Mouse (Mus musculus) heart, adult 18-20 months (tissue): ENCODE measurements around the gene Fibp. TPM values are rescaled to one million over a fixed set of nuclear protein-coding genes. Genes with fewer than 3 reads are reported as not detected.
A peak's percentile ranks its signal among the peaks of the same experiment; 100 is the strongest.
"Not testable (repeated sequence)": the region's sequence is repeated elsewhere in the genome, so short reads cannot be mapped to it uniquely, and the experiment has no call there.

Experiments
- DNase-seq, 2 experiments: peaks; one replicate each; pipeline ENCODE4 v3.0.0; 2021 to 2022; ENCODE audit warnings: mixed read lengths in 1 of 2
- total RNA-seq, 2 experiments: library from RNA; stranded (reverse); gene quantifications; 2 replicates each; pipeline ENCODE4 v1.2.3; 2021

Gene Fibp
- total RNA-seq, 2 experiments from 2014 or later, result 50.9 to 54.3 TPM

GRCm38 (mm10) chr19:5487768-5488550 is 27.5 kb downstream of the Fibp start, which contains the start of gene Mus81:
TSS of gene Mus81 (minus strand) at chr19:5488402.
- DNase-seq, result peak; percentile 98 to 99

- peak; percentile 98 for DNase-seq
Observed at GRCm38 (mm10) chr19:5488878-5489571, 28.6 kb downstream of the Fibp start.

DNA sequence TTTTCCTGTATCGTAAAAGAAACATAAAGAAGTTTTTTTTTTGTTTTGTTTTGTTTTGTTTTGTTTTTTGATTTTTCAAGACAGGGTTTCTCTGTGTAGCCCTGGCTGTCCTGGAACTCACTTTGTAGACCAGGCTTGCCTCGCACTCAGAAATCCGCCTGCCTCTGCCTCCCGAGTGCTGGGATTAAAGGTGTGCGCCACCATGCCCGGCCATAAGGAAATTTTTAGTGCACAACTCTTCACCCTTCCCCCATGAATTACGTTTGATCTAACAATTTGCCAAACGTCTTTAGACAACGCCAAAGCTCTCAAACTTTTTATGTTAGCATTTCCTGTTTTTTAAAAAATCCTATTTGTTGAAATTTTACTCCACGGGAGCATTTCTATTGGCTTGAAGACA is 29.3 kb downstream of the Fibp start:
- not testable (repeated sequence) for DNase-seq

- peak; percentile 96 to 98 for DNase-seq
Observed at GRCm38 (mm10) chr19:5490313-5490897, 30.0 kb downstream of the Fibp start, which contains the start of gene Cfl1. TSS of gene Cfl1 (plus strand) at chr19:5490455.

DNA sequence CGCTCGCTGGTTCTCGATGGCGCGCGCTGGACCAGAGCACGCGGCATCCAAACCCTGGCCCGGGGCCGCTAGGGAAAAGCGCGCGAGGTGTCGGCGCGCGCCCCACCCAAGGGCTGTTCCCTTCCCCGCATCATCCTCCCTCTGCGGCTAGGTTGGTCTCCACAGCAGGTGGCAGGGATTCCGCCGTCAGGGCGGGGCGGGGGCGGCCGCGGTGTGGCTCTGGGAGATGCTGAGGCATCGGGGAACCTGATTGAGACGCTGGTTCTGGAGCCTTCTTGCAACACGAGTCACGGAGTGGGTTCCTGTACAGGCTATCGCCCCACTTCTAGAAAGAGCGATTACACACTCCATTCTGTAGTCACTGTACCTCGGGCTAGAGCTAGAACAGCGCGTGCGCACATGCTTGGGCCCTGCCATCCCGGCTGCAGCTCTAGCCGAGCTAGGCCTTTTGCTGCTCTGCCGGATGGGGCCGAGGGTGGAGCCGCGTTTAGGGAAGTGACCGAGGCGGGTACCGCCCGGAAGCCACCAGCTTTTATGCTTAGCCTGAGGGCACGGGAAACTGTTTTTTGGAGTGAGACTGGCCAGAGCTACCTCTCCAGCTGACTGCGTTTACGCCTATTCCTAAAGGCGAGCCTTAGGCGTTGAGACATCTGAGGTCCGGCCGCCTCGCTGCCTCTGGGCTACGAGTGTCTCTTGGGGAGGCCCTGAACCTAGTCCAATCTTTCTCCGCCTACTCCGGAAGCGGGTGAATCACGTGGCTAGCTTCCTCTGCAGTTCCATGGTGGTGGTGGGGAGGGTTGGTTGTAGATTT is 30.7 kb downstream of the Fibp start:
- DNase-seq, result peak; percentile 94

DNA sequence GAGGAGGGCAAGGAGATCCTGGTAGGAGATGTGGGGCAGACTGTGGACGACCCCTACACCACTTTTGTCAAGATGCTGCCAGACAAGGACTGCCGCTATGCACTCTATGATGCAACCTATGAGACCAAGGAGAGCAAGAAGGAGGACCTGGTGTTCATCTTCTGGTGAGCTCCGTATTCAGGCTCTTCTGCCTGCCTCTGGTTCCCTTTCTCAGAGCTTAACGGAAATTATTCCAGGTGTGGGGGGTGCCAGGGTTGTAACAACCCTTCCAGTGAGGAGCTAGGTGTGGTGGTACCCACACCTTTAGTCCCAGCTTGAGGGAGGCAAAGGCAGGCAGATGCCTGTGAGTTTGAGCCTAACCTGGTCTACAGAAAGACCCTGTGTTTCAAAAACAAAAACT is 32.2 kb downstream of the Fibp start:
- no peak for DNase-seq

DNA sequence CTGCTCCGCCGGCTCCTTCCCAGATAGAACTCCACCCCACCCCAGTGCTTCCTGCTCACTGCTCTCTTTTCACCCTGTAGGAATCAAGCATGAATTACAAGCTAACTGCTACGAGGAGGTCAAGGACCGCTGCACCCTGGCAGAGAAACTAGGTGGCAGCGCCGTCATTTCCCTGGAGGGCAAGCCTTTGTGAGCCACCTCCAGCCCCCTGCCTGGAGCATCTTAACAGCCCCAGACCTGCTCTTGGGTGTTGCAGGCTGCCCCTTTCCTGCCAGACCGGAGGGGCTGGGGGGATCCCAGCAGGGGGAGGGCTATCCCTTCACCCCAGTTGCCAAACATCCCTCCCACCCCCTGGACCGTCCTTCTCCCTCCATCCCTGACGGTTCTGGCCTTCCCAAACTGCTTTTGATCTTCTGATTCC is 32.9 kb downstream of the Fibp start:
- not testable (repeated sequence) for DNase-seq

DNA sequence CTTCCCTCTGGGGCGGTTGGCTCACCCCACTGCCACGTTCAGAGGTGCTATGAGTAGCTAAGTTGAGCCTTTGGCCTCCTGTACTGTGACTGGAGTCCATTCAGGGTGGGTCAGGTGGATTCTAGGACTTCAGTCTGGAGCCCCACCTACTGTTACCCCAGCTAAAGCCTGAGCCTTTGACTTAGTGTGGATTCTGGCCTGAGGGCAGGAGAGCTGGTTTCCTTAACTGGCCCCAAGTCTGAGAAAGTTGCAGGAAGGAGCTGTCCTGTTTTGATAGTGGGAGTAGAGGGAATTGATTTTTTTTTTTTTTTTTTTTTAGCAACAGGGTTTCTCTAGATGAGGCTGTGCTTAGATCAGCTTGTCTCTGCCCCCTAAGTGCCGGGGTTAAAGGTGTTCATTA is 33.9 kb downstream of the Fibp start:
- no peak for DNase-seq

GRCm38 (mm10) chr19:5495353-5496051 is 35.1 kb downstream of the Fibp start:
- no peak for DNase-seq

GRCm38 (mm10) chr19:5496052-5496370 is 35.6 kb downstream of the Fibp start:
- no peak for DNase-seq

DNA sequence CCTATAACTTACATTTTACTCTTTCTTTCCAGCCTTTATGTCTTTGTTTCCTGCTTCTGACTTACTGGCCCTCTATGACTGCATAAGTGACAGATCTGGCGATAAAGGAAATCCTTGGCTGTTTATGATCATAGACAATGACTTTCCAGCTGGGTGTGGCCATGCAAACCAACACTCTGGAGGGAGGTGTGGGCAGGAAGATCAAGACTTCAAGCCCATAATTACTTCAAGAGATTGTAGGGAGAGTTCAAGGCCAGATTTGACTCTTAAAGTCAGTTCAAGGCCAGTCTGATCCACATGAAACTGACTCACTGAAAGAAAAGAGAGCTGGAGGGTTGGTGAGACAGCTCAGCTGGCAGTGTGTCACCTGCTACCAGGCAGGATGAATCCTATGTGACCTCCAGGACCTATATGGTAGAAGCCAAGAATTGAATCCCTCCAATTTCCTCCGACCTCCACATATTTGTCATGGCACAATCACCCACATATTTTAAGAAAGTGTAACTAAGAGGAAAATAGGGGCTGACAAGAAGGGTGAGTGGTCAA is 40.0 kb downstream of the Fibp start:
- DNase-seq, result no peak

DNA sequence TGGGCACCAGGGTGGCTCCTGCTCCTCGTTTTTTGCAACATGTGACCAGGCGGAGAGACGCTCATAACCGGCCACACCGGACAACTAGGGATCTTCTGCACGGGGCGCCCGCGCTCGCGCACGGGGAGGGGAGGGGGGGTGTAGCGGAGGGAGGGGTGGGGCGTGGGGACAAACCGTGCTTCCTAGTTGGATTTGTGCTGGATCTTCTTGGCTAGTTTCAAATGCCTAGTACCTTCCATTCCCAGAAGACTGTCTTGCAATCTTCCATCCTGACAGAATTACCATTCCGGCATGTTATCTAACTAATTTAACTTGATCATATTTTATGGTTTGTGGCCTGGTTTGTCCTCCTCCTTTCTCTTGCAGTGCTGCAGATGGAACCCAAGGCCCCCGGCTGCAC is 43.3 kb downstream of the Fibp start, which contains the start of gene 1700020D05Rik:
TSS of gene 1700020D05Rik (minus strand) at position 101 of the 400 bp plus-strand sequence.
- DNase-seq, result no peak

- peak; percentile 97 to 99 for DNase-seq
Observed at GRCm38 (mm10) chr19:5510031-5511026, 49.9 kb downstream of the Fibp start, which contains the start of gene Snx32. TSS of gene Snx32 (minus strand) at chr19:5510538.

DNA sequence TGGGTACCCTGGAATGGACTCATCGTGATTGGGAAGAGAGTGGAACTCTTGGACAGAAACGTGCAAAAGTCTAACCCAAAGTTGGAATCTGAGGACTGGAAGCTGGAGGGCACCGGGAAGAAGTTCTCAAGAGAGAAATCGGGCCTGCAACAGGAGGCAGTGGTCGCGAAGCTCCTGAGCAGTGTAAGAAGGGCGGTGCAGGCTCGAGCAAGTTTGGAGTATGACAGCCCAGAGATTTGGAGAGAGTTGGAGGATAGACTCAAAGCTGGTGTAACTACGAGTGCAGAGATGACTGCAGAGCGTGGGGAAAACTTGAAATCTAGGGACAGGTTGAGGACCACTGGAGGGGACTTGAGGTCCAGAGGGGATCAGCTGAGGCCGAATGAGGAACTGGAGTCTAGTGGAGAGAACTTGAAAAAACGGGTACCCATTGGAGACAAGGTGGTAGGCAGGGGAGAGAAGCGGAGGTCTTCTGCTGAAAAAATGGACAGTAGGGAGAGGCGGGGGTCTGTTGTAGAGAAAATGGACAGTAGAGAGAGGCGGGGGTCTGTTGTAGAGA is 50.7 kb downstream of the Fibp start:
- DNase-seq, result no peak

DNA sequence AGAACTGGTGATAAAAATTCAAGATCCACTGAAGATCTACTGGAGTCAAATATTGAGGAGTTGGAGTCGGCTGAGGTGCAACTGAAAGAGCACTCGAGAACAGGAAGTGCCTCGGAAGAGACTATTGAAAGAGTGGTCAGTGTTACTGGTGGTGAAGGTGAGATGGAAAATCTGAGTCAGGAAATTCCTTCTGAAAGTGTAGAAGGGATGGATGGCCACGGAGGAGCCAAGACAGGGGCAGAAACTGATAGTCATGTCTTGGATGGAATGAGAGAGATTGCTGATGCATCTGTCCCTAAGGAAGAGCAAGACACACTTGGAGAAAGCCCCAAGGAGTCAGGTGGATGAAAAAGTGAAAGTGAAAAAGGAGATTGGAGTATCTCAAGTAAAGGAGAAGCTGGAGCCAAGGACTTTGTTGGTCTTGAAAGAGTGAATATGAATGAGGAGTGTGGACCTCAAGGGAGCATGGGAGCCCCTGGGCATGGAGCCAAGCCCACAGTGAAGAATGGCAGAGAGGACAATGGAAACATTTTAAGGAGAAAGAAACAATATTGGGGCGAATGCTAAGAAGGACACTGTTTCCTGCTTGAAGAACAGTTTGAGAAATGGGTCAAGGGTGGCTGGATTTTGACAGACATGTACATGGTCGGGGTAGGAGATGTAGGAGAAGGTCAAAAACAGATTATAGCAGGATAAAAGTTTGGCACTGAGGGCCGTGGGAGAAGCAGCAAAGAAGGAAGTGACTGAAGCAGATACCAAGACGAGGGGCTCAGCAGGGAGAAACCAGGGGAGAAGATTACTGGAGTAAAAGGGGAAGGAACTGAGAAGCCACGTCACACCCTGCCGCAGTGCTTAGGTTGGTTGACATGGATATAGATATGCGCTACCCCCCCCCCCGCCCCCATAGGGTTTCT is 51.9 kb downstream of the Fibp start:
- DNase-seq, result peak; percentile 17 to 30

GRCm38 (mm10) chr19:5513005-5513349 is 52.6 kb downstream of the Fibp start:
- DNase-seq, result no peak
